Mouse (Mus musculus) cortical plate, adult 2 months (tissue): ENCODE data around the gene Brsk1.

ENCODE experiments used
- CTCF ChIP-seq: fragments of 200-500 bp; IDR thresholded peaks from 2 replicates; pipeline ENCODE4 v1.5.1; 2011; ENCODE audit warnings: mild to moderate bottlenecking, control low read depth, low read length; ENCODE audit not compliant: insufficient read depth; ENCODE audit errors: extremely low read depth
- POLR2A ChIP-seq: fragments of 200-500 bp; IDR thresholded peaks from 2 replicates; pipeline ENCODE4 v1.6.1; 2011; ENCODE audit warnings: mild to moderate bottlenecking, low read length, control low read depth; ENCODE audit not compliant: insufficient read depth; ENCODE audit errors: extremely low read depth

- no peak for TF ChIP-seq CTCF
- TF ChIP-seq POLR2A = no peak
Observed at GRCm38 (mm10) chr7:4749169-4749568, 58.8 kb downstream of the Brsk1 start.
